Mouse (Mus musculus) heart, embryonic 13.5 days (tissue): ENCODE results near the gene P2ry14. TPM values are rescaled to one million over a fixed set of nuclear protein-coding genes. Genes with fewer than 3 reads are reported as not detected.
A peak's percentile ranks its signal among the peaks of the same experiment; 100 is the strongest.
"Not testable (repeated sequence)": the region's sequence is repeated elsewhere in the genome, so short reads cannot be mapped to it uniquely, and the experiment has no call there.

ENCODE experiments used
- ATAC-seq: fragments of 200-750 bp; cut with Nextera tagmentation; 2 replicates; pipeline ENCODE4 v1.8.0; 2017; ENCODE audit warnings: moderate TSS enrichment; ENCODE audit not compliant: insufficient number of reproducible peaks, low FRiP score, low TSS enrichment; ENCODE audit errors: extremely low read depth
- H3K27ac ChIP-seq: fragments of 300-500 bp; sonication (generic); replicated peaks from 2 replicates; pipeline ENCODE4 v1.5.1; 2015; ENCODE audit warnings: moderate library complexity, mild to moderate bottlenecking, inconsistent platforms
- H3K27me3 ChIP-seq: fragments of 300-500 bp; sonication (generic); replicated peaks from 2 replicates; pipeline ENCODE4 v1.6.1; 2015; ENCODE audit warnings: mild to moderate bottlenecking, inconsistent platforms
- H3K36me3 ChIP-seq: fragments of 300-500 bp; sonication (generic); 2 replicates; pipeline ENCODE4 v1.6.1; 2015; ENCODE audit warnings: mild to moderate bottlenecking, inconsistent platforms
- H3K4me1 ChIP-seq: fragments of 300-500 bp; sonication (generic); 2 replicates; pipeline ENCODE4 v1.6.1; 2015; ENCODE audit warnings: inconsistent platforms
- H3K4me2 ChIP-seq: fragments of 300-500 bp; sonication (generic); 2 replicates; pipeline ENCODE4 v1.6.1; 2015; ENCODE audit warnings: inconsistent platforms, mild to moderate bottlenecking, moderate library complexity
- H3K4me3 ChIP-seq: fragments of 300-500 bp; sonication (generic); 2 replicates; pipeline ENCODE4 v1.5.1; 2015; ENCODE audit warnings: moderate library complexity, mild to moderate bottlenecking, inconsistent platforms
- H3K9ac ChIP-seq: fragments of 300-500 bp; sonication (generic); 2 replicates; pipeline ENCODE4 v1.6.1; 2015; ENCODE audit warnings: inconsistent platforms, mild to moderate bottlenecking, moderate library complexity
- H3K9me3 ChIP-seq: fragments of 300-500 bp; sonication (generic); 2 replicates; pipeline ENCODE4 v1.6.1; 2016; ENCODE audit warnings: inconsistent platforms
- WGBS: fragments of 180-500 bp; shearing (Covaris S2); methylation state at CpG from one replicate; pipeline ENCODE4 v1.1.7; 2015; ENCODE audit warnings: mixed read lengths; 5-methylcytosine and 5-hydroxymethylcytosine counted together
- polyA plus RNA-seq: library from polyadenylated mRNA; unstranded; fragments of >200 nt; fragmentation: Nextera tagmentation; extraction: Ambion mirVana; gene quantifications from 2 replicates; pipeline ENCODE4 v1.2.1, GENCODE M21; 2015

P2ry14 gene
- polyA plus RNA-seq, 1 experiment from 2014 or later = 1.7 TPM

DNA sequence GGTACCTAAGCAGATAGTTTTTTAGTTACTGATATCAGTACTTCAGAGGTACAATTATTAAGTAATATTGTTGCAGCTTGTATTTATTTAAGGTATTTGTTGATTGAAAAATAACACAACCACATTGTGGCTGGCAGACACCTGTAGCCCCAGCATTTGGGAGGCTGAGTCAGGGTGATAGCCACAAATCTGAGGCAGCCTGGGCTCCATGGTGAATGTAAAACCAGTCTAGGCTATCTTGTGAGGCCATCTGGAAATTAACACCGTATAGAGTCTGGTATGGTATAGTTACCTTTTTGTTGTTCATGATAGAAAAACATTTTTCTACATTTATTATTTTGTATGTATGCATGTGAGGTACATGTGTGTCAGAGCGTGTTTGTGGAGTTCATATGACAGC, 51.3 kb downstream of the P2ry14 start:
- Histone ChIP-seq H3K9ac (no peak overlapping the region), H3K36me3 (no peaks in the 10 kb centered on the region), H3K27me3 (no peaks in the 10 kb centered on the region), H3K4me2 (no peak overlapping the region), H3K27ac (no peak overlapping the region), H3K4me3 (no peak overlapping the region), H3K9me3 (no peaks in the 10 kb centered on the region), H3K4me1 (peaks cover 32% of the 10 kb centered on the region)
- ATAC-seq = no peak
- WGBS = 91% methylated on average over 2 of the region's 2 CpGs

GRCm38 (mm10) chr3:59101218-59101986, 52.0 kb downstream of the P2ry14 start, which contains the start of gene Gpr171:
Gene Gpr171 (minus strand): TSS chr3:59101821.
- no peak for ATAC-seq
- Histone ChIP-seq H3K4me2 (no peak within 1 kb of the TSS), H3K36me3 (no peaks in the 10 kb centered on the region), H3K9me3 (no peaks in the 10 kb centered on the region), H3K9ac (no peak within 1 kb of the TSS), H3K4me3 (no peak within 1 kb of the TSS), H3K27me3 (no peaks in the 10 kb centered on the region), H3K27ac (no peak within 1 kb of the TSS), H3K4me1 (peaks cover 35% of the 10 kb centered on the region)
- 75% methylated on average over 6 of the region's 6 CpGs for WGBS

DNA sequence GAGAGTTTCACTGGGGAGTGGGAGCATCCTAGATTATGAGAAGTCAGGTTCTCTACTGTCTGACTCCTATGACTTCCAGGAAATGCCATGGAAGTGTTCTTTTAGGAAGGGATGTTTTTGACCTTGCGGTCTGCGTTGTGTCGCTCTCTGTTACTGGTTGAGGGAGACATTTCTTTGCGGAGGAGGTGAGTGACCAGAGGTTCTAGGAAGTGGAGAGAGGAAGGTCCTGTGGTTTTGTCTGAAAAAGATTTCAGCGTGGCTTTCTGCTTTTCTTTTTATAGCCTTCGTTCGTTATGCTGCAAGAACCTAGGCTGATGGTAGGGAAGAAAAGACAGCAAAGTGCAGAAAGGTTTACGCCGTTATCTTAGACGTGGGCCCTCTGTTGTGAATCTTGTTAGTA, 54.9 kb downstream of the P2ry14 start:
- Histone ChIP-seq H3K9ac (no peak overlapping the region), H3K27ac (no peak overlapping the region), H3K4me2 (no peak overlapping the region), H3K9me3 (no peaks in the 10 kb centered on the region), H3K27me3 (no peaks in the 10 kb centered on the region), H3K36me3 (peaks cover 2% of the 10 kb centered on the region), H3K4me1 (peaks cover 19% of the 10 kb centered on the region), H3K4me3 (no peak overlapping the region)
- 77% methylated on average over 10 of the region's 10 CpGs for WGBS
- no peak for ATAC-seq

DNA sequence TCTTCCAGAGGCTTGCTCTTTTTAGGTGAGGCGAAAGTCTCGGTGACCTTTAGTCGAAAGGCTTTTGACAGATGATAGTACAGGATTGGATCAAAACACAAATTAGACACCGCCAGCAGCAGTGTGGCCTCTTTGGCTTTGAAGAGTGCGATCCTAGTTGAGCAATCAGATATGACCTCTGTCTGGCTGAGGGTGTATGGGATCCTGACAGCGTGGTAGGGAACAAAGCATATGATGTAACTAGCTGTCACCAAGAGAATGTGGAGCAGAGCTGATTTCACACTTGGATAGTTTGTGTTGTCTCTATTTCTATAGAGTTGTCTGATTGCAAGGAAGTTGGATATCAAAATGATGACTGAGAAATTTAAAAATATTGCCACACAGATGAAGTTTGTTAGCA, 56.0 kb downstream of the P2ry14 start:
- peaks cover 15% of the 10 kb centered on the region for H3K4me1 ChIP-seq
- WGBS = 44% methylated on average over 6 of the region's 6 CpGs
- peaks cover 4% of the 10 kb centered on the region for H3K36me3 ChIP-seq
- no peak overlapping the region for H3K9ac ChIP-seq
- no peak overlapping the region for H3K4me2 ChIP-seq
- no peak for ATAC-seq
- H3K27me3 ChIP-seq = no peaks in the 10 kb centered on the region
- no peak overlapping the region for H3K4me3 ChIP-seq
- H3K27ac ChIP-seq = 0 out of 2 replicates have a peak overlapping the region, but pooled peaks have one; percentile 24
- no peaks in the 10 kb centered on the region for H3K9me3 ChIP-seq

- 59% methylated on average over 11 of the region's 11 CpGs for WGBS
- Histone ChIP-seq H3K4me3 (no peak overlapping the region), H3K27ac (no peak overlapping the region), H3K27me3 (no peaks in the 10 kb centered on the region), H3K9ac (no peak overlapping the region), H3K4me1 (peaks cover 9% of the 10 kb centered on the region), H3K4me2 (no peak overlapping the region), H3K9me3 (no peaks in the 10 kb centered on the region), H3K36me3 (peaks cover 4% of the 10 kb centered on the region)
- ATAC-seq = no peak
Observed at GRCm38 (mm10) chr3:59092702-59093101, 60.7 kb downstream of the P2ry14 start.

- Histone ChIP-seq H3K4me1 (peaks cover 16% of the 10 kb centered on the region), H3K9ac (0 out of 2 replicates have a peak overlapping the region, but pooled peaks have one; percentile 17), H3K9me3 (no peaks in the 10 kb centered on the region), H3K27me3 (no peaks in the 10 kb centered on the region), H3K36me3 (0 out of 2 replicates have a peak, but pooled peaks cover 3% of the 10 kb centered on the region), H3K27ac (no peak overlapping the region), H3K4me3 (no peak overlapping the region), H3K4me2 (peak overlapping the region; percentile 19)
- ATAC-seq = no peak
- 17% methylated on average over 7 of the region's 7 CpGs for WGBS
Observed at GRCm38 (mm10) chr3:59080919-59081318, 72.5 kb downstream of the P2ry14 start.

DNA sequence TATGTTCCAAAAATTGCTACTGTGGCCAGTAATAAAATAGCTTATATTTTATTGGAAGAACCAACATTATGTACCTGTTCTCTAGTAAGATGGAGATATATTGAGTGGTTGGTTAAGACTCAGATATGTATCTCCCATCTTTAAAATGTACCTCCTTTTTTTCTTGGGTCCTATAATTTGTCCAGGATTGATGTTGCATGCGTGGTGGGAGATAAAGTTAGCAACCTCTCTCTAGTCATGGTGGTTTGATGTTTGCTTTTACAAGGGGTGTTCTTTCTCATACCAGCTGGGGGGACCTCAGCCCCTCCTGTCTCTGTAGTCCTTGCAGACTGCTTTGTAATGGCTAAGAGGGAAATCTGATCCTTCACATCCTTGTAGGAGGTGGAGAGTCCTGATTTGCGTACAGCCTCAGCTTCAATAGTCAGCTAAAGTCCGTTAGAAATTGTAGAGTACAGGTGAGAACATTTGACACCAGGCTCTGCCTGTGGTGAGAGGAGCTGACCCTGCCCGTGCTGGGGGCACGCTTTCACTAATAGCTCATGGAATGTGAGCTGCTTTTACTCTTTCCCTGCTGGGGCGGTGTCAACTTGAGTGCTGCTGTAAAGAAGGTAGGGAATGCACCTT, 73.0 kb downstream of the P2ry14 start:
- Histone ChIP-seq H3K9ac (peak overlapping the region; percentile 17; the same call in 1 of the 2 replicates), H3K4me3 (no peak overlapping the region), H3K27me3 (no peaks in the 10 kb centered on the region), H3K9me3 (no peaks in the 10 kb centered on the region), H3K36me3 (0 out of 2 replicates have a peak, but pooled peaks cover 3% of the 10 kb centered on the region), H3K4me1 (peaks cover 16% of the 10 kb centered on the region), H3K27ac (no peak overlapping the region), H3K4me2 (peak overlapping the region; percentile 19; the same call in 1 of the 2 replicates)
- WGBS = 21% methylated on average over 6 of the region's 6 CpGs
- ATAC-seq = no peak

- Histone ChIP-seq H3K9me3 (no peaks in the 10 kb centered on the region), H3K4me2 (no peak overlapping the region), H3K9ac (no peak overlapping the region), H3K4me3 (no peak overlapping the region), H3K4me1 (peaks cover 16% of the 10 kb centered on the region), H3K27me3 (no peaks in the 10 kb centered on the region), H3K36me3 (no peaks in the 10 kb centered on the region), H3K27ac (no peak overlapping the region)
- no peak; the same call in 1 of the 2 replicates for ATAC-seq
- WGBS = 41% methylated on average over 4 of the region's 4 CpGs
Observed at GRCm38 (mm10) chr3:59079327-59079726, 74.1 kb downstream of the P2ry14 start.

GRCm38 (mm10) chr3:59078585-59078984, 74.8 kb downstream of the P2ry14 start:
- WGBS = 62% methylated on average over 11 of the region's 11 CpGs
- Histone ChIP-seq H3K9ac (no peak overlapping the region), H3K4me2 (no peak overlapping the region), H3K4me3 (no peak overlapping the region), H3K9me3 (no peaks in the 10 kb centered on the region), H3K27me3 (no peaks in the 10 kb centered on the region), H3K4me1 (peaks cover 16% of the 10 kb centered on the region), H3K27ac (no peak overlapping the region), H3K36me3 (no peaks in the 10 kb centered on the region)
- ATAC-seq = no peak

DNA sequence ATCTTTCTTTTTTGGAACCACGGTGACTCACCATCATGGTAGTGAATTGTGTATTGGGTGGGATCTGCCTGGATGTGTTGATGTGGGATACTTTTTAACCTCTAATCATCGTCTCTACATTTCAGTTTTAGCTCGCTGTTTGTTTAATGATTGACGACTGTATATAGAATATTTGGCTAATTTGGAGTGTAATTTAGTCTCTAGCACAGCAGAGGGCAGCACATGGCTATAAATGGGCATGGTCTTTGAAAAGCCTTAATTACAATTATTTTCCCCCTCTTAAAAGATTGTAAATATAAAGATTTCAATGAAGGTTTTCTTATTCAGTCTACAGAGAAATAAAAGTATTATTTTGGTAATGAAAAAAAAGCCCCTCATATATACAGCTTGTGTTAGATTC, 76.1 kb downstream of the P2ry14 start:
- WGBS = 48% methylated on average over 4 of the region's 4 CpGs
- Histone ChIP-seq H3K9ac (no peak overlapping the region), H3K4me2 (no peak overlapping the region), H3K4me3 (no peak overlapping the region), H3K27ac (no peak overlapping the region), H3K36me3 (no peaks in the 10 kb centered on the region), H3K9me3 (no peaks in the 10 kb centered on the region), H3K4me1 (peaks cover 16% of the 10 kb centered on the region), H3K27me3 (no peaks in the 10 kb centered on the region)
- no peak for ATAC-seq

DNA sequence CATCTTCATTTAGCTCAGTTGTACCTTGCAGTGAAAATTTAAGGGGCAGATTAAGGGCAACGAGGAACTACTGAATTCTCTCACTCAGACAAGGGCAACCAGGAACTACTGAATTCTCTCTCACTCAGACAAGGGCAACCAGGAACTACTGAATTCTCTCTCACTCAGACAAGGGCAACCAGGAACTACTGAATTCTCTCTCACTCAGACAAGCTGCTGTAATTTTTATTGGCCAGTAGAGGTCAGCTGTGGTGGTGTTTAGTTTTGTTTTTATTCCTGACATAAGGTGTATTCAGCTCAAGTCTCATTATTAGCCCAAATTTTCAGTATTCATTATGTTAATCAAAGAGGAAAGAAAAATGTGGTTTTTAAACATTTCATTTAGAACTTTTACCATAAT, 84.3 kb downstream of the P2ry14 start:
- H3K9ac ChIP-seq, ATAC-seq, H3K4me2 ChIP-seq, H3K27ac ChIP-seq, H3K4me3 ChIP-seq, H3K36me3 ChIP-seq, H3K27me3 ChIP-seq, H3K9me3 ChIP-seq: not testable (repeated sequence)
- peaks cover 14% of the 10 kb centered on the region; the same call in 1 of the 2 replicates for H3K4me1 ChIP-seq
- 77% methylated on average over 1 of the region's 1 CpGs for WGBS
